Mouse (Mus musculus) lung, adult 2 months (tissue): ENCODE data around the gene D16Ertd472e. TPM values are rescaled to one million over a fixed set of nuclear protein-coding genes. Genes with fewer than 3 reads are reported as not detected.

Experiments used
- DNase-seq: peaks from one replicate; pipeline ENCODE4 v3.0.0; 2022
- H3K4me1 ChIP-seq: fragments of 200-500 bp; 2 replicates; pipeline ENCODE4 v1.6.1; 2011; ENCODE audit warnings: low read length; ENCODE audit not compliant: control insufficient read depth, insufficient read depth
- H3K4me3 ChIP-seq: fragments of 200-500 bp; replicated peaks from 2 replicates; pipeline ENCODE3; 2011; ENCODE audit warnings: low read depth, mild to moderate bottlenecking, control low read depth, low read length; ENCODE audit errors: extremely low read depth
- CTCF ChIP-seq: fragments of 200-500 bp; IDR thresholded peaks from 2 replicates; pipeline ENCODE4 v1.5.1; 2011; ENCODE audit warnings: mild to moderate bottlenecking, low read length, control low read depth; ENCODE audit not compliant: insufficient read depth
- POLR2A ChIP-seq: fragments of 200-500 bp; IDR thresholded peaks from 2 replicates; pipeline ENCODE4 v1.6.1; 2011; ENCODE audit warnings: low read depth, mild to moderate bottlenecking, control low read depth, low read length, borderline replicate concordance; ENCODE audit errors: extremely low read depth
- WGBS: fragments of 180-500 bp; shearing (Covaris S2); methylation state at CpG from one replicate; pipeline ENCODE4 v1.1.7; 2018; 5-methylcytosine and 5-hydroxymethylcytosine counted together
- polyA plus RNA-seq: library from polyadenylated mRNA; depleted of rRNA; stranded (reverse); fragments of >200 nt; gene quantifications from 2 replicates; pipeline ENCODE4 v1.2.3, GENCODE M21; 2012

Gene D16Ertd472e
- polyA plus RNA-seq, 1 experiment = 9.8 TPM

DNA sequence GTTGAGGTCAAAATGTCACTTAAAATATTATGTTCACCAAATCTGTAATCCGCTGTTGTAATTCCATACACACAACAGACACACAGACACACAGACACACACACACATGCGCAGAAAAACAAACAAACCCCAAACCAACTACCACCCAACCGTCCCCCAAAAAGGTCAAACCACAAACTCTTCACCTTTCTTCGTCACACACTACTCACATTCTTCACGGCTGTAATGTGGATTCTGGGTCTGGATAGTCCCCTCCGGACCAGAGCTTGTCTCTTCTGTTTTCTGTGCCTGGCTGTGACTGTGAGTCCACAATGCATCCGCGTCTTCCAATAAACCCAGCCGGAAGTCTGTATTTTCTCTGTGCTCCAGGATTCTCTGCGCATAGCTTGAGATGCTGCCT, 29.1 kb downstream of the D16Ertd472e start:
- no peaks in the 10 kb centered on the region for H3K4me1 ChIP-seq
- no peak overlapping the region for H3K4me3 ChIP-seq
- 92% methylated on average over 10 of the region's 10 CpGs for WGBS
- TF ChIP-seq CTCF (no peak), POLR2A (no peak)
- DNase-seq = no peak

GRCm38 (mm10) chr16:78546529-78546928, 30.0 kb downstream of the D16Ertd472e start:
- DNase-seq = no peak
- Histone ChIP-seq H3K4me3 (no peak overlapping the region), H3K4me1 (no peaks in the 10 kb centered on the region; the same call in 1 of the 2 replicates)
- TF ChIP-seq POLR2A (no peak), CTCF (no peak)
- WGBS = 78% methylated on average over 6 of the region's 6 CpGs

DNA sequence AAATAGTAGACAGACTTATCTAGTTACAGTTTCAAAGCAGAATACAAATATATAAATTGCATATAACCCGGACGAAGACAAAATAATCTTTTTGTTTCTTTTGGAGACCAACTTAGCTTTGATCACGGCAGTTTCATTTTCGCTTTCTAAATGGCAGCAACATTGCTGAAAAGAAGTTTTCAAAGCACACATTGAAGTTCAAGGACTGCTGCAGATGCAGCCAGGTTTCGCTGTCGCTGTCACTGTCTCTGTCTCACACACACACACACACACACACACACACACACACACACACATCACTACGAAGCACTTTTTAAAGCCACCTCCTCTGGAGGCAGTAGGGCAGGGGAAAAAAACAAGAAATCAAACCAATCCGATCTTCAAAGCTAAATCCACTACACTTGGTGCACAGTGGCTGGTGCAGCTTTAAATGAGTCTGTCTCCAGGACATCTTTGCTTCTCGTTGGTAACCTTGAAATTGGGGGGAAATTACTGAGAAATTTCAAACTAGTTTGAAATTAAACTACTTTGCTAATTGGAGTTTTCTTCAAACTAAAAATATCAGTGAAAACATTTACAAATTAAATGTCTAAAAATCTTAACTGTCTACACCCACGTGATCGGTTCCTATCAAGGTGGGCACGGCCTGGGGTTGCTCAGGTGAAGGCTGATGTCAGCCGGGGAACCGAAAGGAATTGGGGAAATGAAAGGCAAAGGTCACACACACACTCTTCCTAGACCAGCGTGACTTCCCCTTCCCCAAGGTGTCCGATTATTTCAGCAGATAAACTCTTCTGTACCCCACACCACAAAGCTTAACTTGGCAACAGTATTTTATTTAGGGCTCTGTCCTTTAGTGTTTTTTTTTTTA, 35.9 kb downstream of the D16Ertd472e start:
- H3K4me3 ChIP-seq = peak overlapping the region; percentile 56
- 52% methylated on average over 16 of the region's 16 CpGs for WGBS
- TF ChIP-seq CTCF = no peak
- DNase-seq = no peak
- H3K4me1 ChIP-seq = no peaks in the 10 kb centered on the region; the same call in 1 of the 2 replicates

- no peak for DNase-seq
- no peak for TF ChIP-seq POLR2A
- TF ChIP-seq CTCF = no peak
- Histone ChIP-seq H3K4me3 (no peak overlapping the region), H3K4me1 (no peaks in the 10 kb centered on the region; the same call in 1 of the 2 replicates)
- WGBS = 72% methylated on average over 8 of the region's 8 CpGs
These were observed 38.6 kb downstream of the D16Ertd472e start for GRCm38 (mm10) chr16:78537798-78538422.

DNA sequence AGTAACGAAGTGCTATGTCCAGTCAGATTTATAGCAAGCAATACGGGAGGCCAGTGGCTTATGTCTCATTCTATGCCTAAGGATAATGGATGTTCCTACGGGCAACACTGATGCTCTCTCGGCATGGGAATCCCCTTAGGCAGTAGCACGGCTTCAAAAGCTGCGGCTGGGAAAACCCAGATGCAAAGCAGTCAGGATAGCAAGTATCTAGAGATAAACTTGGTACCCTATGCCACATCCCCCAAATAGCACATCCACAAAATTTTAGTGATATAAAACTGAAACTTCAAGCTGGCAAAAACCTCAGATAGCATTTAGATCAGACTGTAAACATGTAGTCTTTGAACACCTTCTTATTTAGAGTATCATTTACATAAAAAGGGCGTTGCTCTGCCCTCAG, 39.2 kb downstream of the D16Ertd472e start:
- H3K4me1 ChIP-seq = no peaks in the 10 kb centered on the region; the same call in 1 of the 2 replicates
- no peak overlapping the region for H3K4me3 ChIP-seq
- 76% methylated on average over 7 of the region's 7 CpGs for WGBS
- no peak for DNase-seq
- TF ChIP-seq CTCF = no peak
- no peak for TF ChIP-seq POLR2A

DNA sequence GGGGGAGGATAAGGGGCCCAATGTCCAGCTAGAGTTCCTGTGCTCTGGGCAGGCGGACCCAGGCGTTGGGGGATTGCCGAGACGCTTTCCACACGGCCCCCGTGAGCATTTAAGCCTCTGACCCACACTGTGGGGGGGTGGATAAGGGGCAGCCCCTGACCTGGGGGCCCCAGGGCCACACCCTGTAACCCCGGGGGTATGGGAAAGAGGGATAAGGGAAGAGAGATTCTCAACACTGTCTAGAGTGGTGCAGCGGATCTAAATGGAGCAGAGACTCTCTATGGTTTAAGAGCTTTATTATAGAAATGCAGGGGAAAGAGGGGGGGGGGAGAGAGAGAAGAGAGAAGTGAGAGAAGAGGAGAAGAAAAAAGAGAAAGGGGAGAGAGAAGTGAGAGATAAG, 42.0 kb downstream of the D16Ertd472e start:
- TF ChIP-seq CTCF (no peak), POLR2A (no peak)
- no peak overlapping the region for H3K4me3 ChIP-seq
- WGBS = 77% methylated on average over 8 of the region's 8 CpGs
- no peak for DNase-seq
- no peaks in the 10 kb centered on the region for H3K4me1 ChIP-seq

DNA sequence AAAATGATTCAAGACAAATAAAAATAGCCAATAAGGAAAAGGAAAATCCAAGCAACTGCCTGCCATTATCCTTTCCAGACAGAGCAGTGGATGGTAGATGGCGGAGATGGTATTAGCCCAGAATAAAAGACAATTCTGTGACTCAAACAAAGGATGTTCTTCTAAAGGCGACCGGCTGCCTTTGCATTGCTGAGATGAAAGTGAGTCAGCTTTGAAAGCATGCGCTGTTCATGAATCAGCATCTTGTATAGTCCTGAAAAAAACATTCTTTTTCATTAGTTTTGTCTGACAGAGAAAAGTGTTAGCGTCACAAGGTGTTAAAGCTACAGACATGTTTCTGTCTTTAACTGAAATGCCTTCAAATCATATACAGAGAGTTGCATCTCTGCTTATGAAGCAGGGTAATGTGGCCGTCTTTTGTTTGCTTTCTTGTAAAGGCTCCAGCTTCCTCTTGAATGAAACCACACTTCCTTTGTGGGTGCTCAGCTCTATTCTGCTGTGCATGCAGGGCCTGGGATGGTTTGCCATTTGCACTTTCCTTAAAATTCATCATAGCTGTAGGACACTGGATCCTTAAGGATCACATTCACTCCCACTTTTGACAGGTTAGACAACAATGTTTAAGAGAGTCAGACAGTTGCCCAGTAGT, 44.4 kb downstream of the D16Ertd472e start:
- whole genome bisulfite sequencing = 58% methylated on average over 6 of the region's 6 CpGs
- DNase-seq = no peak
- TF ChIP-seq CTCF (no peak), POLR2A (no peak)
- no peaks in the 10 kb centered on the region for H3K4me1 ChIP-seq
- H3K4me3 ChIP-seq = no peak overlapping the region

DNA sequence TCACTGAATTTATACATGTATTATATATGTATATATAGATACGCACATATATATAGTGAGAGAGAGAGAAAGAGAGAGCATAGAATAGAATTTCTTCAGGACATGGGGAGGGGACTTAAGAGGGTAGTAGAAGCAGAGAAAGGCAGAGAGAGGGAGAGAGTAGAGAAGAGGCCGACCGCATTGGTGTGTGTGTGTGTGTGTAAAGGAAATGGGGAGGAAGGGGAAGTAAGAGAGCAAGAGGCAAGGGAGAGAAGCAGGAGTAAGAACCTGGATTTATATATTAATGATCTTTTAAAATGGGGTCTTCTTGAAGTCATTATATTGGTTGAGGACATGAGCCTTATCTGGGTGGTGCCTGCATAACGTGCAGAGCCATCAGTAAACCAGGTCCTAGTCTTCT, 53.5 kb downstream of the D16Ertd472e start:
- WGBS = 62% methylated on average over 4 of the region's 4 CpGs
- no peak for DNase-seq
- TF ChIP-seq POLR2A (no peak), CTCF (no peak)
- Histone ChIP-seq H3K4me1 (no peaks in the 10 kb centered on the region), H3K4me3 (no peak overlapping the region)

DNA sequence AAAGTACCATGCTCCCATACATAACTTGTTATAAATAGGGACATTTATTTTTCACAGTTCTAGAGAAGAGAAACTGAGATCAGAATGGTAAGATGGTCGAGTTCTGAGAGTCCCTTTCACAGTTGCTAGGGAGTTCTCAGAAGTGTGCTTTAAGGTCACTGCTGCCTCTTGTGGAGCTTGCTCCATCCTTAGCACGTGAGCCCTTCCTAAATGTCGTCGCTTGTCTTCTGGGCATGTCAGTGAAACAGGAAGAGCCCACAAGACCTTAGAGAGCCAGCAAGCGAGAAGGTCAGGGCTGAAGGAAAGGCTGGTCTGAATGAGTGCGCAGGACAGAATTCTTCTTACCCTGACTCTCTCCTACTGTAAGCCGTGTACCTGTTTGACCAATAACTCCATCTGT, 57.8 kb downstream of the D16Ertd472e start:
- no peak for TF ChIP-seq POLR2A
- no peak for TF ChIP-seq CTCF
- WGBS = 61% methylated on average over 7 of the region's 7 CpGs
- Histone ChIP-seq H3K4me3 (no peak overlapping the region), H3K4me1 (no peaks in the 10 kb centered on the region)
- no peak for DNase-seq

- TF ChIP-seq CTCF (no peak), POLR2A (no peak)
- WGBS = 85% methylated on average over 2 of the region's 2 CpGs
- no peak overlapping the region for H3K4me3 ChIP-seq
- DNase-seq = no peak
- no peaks in the 10 kb centered on the region for H3K4me1 ChIP-seq
These were observed 59.3 kb downstream of the D16Ertd472e start for GRCm38 (mm10) chr16:78517171-78517570.

GRCm38 (mm10) chr16:78511526-78511925, 65.0 kb downstream of the D16Ertd472e start:
- TF ChIP-seq CTCF = no peak
- TF ChIP-seq POLR2A = no peak
- no peak for DNase-seq
- no peak overlapping the region for H3K4me3 ChIP-seq
- 67% methylated on average over 8 of the region's 8 CpGs for WGBS
- H3K4me1 ChIP-seq = no peaks in the 10 kb centered on the region
